Mouse (Mus musculus): ENCODE measurements at regions not wholly inside any gene's neighbourhood (a gene's known extent, or its start where the extent isn't known, plus 50 kb on each side); places are given as distances from the start of the nearest gene placed in this dataset.

DNA sequence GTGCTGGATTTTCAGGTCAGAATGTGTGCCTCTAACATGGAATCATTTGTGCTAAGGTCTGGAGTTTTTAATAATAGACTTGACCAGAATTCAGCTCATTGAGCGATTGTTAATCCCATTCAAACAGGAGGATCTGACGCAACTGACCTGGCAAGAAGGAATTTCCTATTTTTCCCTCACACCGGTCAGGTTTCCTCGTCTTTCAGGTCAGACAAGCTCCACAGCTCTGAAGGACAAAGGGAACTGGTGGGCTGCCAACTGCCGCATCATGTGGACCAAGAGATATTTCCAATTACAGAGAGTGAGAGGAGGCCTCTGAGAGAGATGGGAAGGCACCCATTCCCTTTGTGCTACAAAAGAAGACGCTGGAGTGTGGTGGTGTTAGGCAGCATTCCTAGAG lies 77.2 kb upstream of the Npas2 start:
- TF ChIP-seq ZNF384 (IDR thresholded peaks at IDR 0.05; ENCODE audit: low read depth, low read length) (no peak), ZC3H11A (IDR thresholded peaks at IDR 0.05; ENCODE audit: borderline replicate concordance, low read depth, low read length) (no peak), HCFC1 (IDR thresholded peaks at IDR 0.05; ENCODE audit: borderline replicate concordance, insufficient read depth, low read length) (no peak), CHD2 (IDR thresholded peaks at IDR 0.05; ENCODE audit: low read depth, low read length) (no peak), MAFK (IDR thresholded peaks at IDR 0.05; ENCODE audit: insufficient read depth, low read depth, low read length) (no peak)
